Mouse (Mus musculus) cerebellum, adult 2 months (tissue): ENCODE measurements around the gene Polr3b.

Experiments
- CTCF ChIP-seq: fragments of 200-500 bp; IDR thresholded peaks from 2 replicates; pipeline ENCODE4 v1.5.1; 2011; ENCODE audit warnings: low read depth, mild to moderate bottlenecking, control low read depth, low read length, moderate library complexity, borderline replicate concordance; ENCODE audit not compliant: insufficient read depth
- POLR2A ChIP-seq: fragments of 200-500 bp; IDR thresholded peaks from 2 replicates; pipeline ENCODE4 v1.6.1; 2011; ENCODE audit warnings: low read length, control low read depth, borderline replicate concordance; ENCODE audit not compliant: insufficient read depth

- TF ChIP-seq POLR2A (no peak), CTCF (no peak)
These were observed 31.9 kb downstream of the Polr3b start for GRCm38 (mm10) chr10:84654029-84654428.
